Mouse (Mus musculus) thymus, adult 2 months (tissue): ENCODE data around the gene R3hdm1. TPM values are rescaled to one million over a fixed set of nuclear protein-coding genes. Genes with fewer than 3 reads are reported as not detected.

Source experiments
- DNase-seq: peaks from one replicate; pipeline ENCODE4 v3.0.0; 2021
- H3K27ac ChIP-seq: fragments of 200-500 bp; 2 replicates; pipeline ENCODE4 v1.5.1; 2012; ENCODE audit warnings: low read length, control low read depth; ENCODE audit not compliant: control insufficient read depth, insufficient read depth
- H3K27me3 ChIP-seq: fragments of 200-500 bp; 2 replicates; pipeline ENCODE4 v1.6.1; 2012; ENCODE audit warnings: mild to moderate bottlenecking, low read length, moderate library complexity, mixed read lengths; ENCODE audit not compliant: control insufficient read depth, insufficient read depth
- H3K36me3 ChIP-seq: fragments of 200-500 bp; 2 replicates; pipeline ENCODE4 v1.6.1; 2012; ENCODE audit warnings: mild to moderate bottlenecking, low read length, moderate library complexity; ENCODE audit not compliant: control insufficient read depth, insufficient read depth
- H3K4me1 ChIP-seq: fragments of 200-500 bp; replicated peaks from 2 replicates; pipeline ENCODE4 v1.6.1; 2012; ENCODE audit warnings: low read length; ENCODE audit not compliant: control insufficient read depth, insufficient read depth
- H3K4me3 ChIP-seq: fragments of 200-500 bp; 2 replicates; pipeline ENCODE4 v1.5.1; 2012; ENCODE audit warnings: mild to moderate bottlenecking, low read length, control low read depth, moderate library complexity; ENCODE audit not compliant: control insufficient read depth, insufficient read depth
- CTCF ChIP-seq: fragments of 200-500 bp; IDR thresholded peaks from 2 replicates; pipeline ENCODE4 v1.5.1; 2012; ENCODE audit warnings: mild to moderate bottlenecking, control low read depth, low read length, moderate library complexity, borderline replicate concordance; ENCODE audit not compliant: control insufficient read depth, poor library complexity, insufficient read depth; ENCODE audit errors: extremely low read depth
- POLR2A ChIP-seq: fragments of 200-500 bp; IDR thresholded peaks from 2 replicates; pipeline ENCODE4 v1.6.1; 2012; ENCODE audit warnings: mild to moderate bottlenecking, low read length, control low read depth, moderate library complexity; ENCODE audit not compliant: control insufficient read depth, poor library complexity, insufficient read depth; ENCODE audit errors: extremely low read depth
- WGBS: fragments of 180-500 bp; shearing (Covaris S2); methylation state at CpG from one replicate; pipeline ENCODE4 v1.1.7; 2018; 5-methylcytosine and 5-hydroxymethylcytosine counted together
- polyA plus RNA-seq: library from polyadenylated mRNA; depleted of rRNA; stranded (reverse); fragments of >200 nt; gene quantifications from 2 replicates; pipeline ENCODE4 v1.2.3, GENCODE M21; 2012

Gene R3hdm1
- polyA plus RNA-seq, 1 experiment: 129 TPM

DNA sequence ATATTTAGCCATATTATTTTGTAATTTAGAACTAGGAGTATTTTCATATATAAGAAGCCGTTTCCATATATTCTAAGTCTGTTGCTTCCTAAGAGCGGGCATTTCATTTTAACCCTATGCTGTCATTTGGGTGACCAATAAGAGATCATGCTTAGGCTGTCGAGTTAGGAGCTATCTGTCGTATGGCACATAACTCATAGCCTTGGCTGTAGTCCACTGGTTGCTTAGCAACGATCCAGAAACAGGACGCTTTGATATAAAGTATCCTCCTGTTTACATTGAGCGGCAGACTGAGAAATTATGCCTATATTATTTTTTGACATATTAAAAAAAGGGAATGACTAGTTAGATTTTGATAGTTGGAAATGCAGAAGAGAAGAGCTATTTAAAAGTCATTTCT is 89.3 kb downstream of the R3hdm1 start:
- Histone ChIP-seq H3K27me3 (no peaks in the 10 kb centered on the region), H3K4me1 (no peaks in the 10 kb centered on the region), H3K4me3 (no peak overlapping the region), H3K27ac (no peak overlapping the region), H3K36me3 (peaks cover 41% of the 10 kb centered on the region)
- no peak for DNase-seq
- TF ChIP-seq POLR2A: no peak
- TF ChIP-seq CTCF: no peak
- 96% methylated on average over 7 of the region's 7 CpGs for WGBS

DNA sequence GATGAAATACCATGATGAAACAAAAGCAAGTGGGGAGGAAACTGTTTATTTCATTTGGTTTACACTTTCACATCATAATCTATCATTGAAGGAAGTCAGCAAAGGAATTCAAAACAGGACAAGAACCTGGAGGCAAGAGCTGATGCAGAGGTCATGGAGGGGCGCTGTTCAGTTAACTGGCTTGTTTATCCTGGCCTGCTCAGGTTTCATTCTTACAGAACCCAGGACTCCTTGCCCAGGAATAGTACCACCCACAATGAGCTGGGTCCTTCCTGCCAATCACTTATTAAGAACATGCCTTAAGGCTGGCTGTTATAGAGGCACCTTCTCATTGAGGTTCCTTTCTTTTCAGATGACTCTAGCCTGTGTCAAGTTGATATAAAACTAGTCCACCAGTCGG is 90.9 kb downstream of the R3hdm1 start:
- no peak for DNase-seq
- Histone ChIP-seq H3K27ac (no peak overlapping the region), H3K27me3 (no peaks in the 10 kb centered on the region), H3K4me1 (no peaks in the 10 kb centered on the region), H3K36me3 (peaks cover 48% of the 10 kb centered on the region), H3K4me3 (no peak overlapping the region)
- no peak for TF ChIP-seq CTCF
- TF ChIP-seq POLR2A: no peak
- WGBS: 93% methylated on average over 2 of the region's 2 CpGs

DNA sequence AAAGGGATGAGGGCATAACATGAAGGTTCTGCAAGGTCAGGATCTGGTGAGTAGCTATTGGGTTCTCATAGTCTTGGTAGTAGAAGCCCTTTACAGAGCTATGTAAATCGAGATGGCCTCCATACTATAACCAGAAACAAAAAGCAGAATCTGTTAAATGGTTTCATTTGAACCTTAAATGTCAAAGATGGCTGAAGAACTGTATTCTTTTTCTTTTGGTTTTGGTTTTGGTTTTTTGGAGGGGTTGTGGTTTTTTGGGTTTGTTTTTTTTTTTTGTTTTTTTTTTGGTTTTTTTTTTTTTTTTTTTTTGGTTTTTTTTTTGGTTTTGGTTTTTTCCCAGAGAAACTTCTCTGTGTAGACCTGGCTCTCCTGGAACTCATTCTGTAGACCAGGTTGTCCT is 94.3 kb downstream of the R3hdm1 start:
- 69% methylated on average over 1 of the region's 1 CpGs for WGBS
- Histone ChIP-seq H3K4me1 (no peaks in the 10 kb centered on the region), H3K36me3 (peaks cover 53% of the 10 kb centered on the region), H3K4me3 (no peak overlapping the region), H3K27me3 (no peaks in the 10 kb centered on the region), H3K27ac (no peak overlapping the region)
- TF ChIP-seq POLR2A: no peak
- TF ChIP-seq CTCF: no peak
- DNase-seq: no peak

DNA sequence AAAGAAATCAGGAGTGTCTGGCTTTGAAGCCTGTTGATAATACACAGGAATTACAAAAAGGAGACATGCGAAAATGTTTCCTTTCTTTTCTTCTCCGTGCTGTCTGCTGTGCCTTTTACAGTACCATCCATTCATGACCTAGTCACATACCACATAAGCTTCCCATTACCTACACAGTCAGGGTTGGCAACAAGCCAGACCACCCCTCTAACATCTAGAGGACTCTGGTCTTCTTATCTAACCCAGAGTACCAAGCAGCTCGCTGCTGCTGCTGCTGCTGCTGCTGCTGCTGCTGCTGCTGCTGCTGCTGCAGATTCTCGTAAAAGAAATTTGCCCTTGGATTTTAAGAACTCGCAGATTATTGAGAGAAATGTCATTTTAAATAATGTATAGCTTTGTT is 110.2 kb downstream of the R3hdm1 start:
- H3K4me3 ChIP-seq: no peak overlapping the region
- no peak overlapping the region for H3K27ac ChIP-seq
- no peaks in the 10 kb centered on the region for H3K4me1 ChIP-seq
- no peaks in the 10 kb centered on the region for H3K27me3 ChIP-seq
- H3K36me3 ChIP-seq: peaks cover 43% of the 10 kb centered on the region
- WGBS: 81% methylated on average over 5 of the region's 5 CpGs
- TF ChIP-seq POLR2A (no peak), CTCF (no peak)
- no peak for DNase-seq

DNA sequence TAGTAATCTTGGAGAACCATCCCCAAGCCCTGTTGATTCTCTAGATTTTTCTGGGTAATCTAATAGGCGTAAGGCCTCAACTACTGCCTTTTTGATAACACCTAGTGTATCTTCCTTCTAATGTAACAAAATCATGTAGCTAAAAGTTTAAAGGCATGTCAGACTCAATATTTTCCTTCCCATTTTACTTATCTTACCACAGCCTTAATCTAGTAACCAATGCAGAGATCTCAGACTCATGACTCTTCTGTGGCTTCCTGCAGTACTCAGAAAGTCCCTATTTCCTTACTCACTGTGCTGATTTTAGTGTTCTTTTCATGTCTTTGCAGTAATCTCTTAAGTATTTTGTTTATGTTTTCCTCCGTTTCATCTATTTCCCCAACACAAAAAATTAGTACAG is 118.8 kb downstream of the R3hdm1 start:
- no peak for DNase-seq
- H3K27me3 ChIP-seq: no peaks in the 10 kb centered on the region
- peaks cover 47% of the 10 kb centered on the region for H3K36me3 ChIP-seq
- H3K27ac ChIP-seq: no peak overlapping the region
- no peak overlapping the region for H3K4me3 ChIP-seq
- 99% methylated on average over 2 of the region's 2 CpGs for WGBS
- H3K4me1 ChIP-seq: no peaks in the 10 kb centered on the region
- TF ChIP-seq CTCF (no peak), POLR2A (no peak)

DNA sequence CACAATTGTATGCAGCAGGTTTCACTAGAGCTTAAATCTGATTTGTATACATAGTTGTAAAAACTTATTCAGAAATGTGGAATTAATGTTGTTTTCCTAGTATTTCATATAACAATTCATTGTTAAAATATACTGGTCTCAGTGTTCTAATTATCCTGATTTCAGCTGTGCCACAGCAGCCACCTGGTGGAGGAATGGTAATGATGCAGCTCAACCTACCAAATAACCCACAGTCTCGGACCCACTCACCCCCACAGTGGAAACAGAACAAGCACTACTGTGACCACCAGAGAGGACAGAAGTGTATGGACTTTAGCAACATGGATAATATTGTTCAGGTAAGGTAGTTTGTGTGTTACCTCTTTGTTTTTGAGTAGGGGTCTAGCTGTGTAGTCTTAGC is 120.2 kb downstream of the R3hdm1 start:
- 91% methylated on average over 1 of the region's 1 CpGs for WGBS
- no peak for DNase-seq

DNA sequence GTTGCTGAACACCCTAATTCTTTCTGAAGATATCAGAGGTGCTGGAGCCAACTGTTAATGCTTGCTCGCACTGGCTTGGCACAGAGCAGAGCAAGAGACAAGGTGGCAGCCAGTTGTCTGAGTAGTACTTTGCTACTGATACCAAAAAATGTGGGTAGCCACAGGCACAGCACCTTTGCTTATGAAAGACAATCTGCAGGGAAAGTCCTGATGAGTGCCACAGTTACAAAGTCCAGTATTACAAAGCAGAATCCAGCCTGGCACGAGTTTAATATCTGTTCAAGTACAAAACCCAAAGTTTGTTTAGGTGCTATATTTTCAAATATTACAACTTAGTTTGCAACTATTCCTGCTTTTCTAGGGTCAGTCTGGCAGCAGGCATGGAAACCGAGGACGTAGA is 132.1 kb downstream of the R3hdm1 start:
- H3K36me3 ChIP-seq: peaks cover 56% of the 10 kb centered on the region
- no peaks in the 10 kb centered on the region for H3K4me1 ChIP-seq
- WGBS: 98% methylated on average over 4 of the region's 4 CpGs
- TF ChIP-seq POLR2A (no peak), CTCF (no peak)
- H3K27ac ChIP-seq: no peak overlapping the region
- DNase-seq: no peak
- no peak overlapping the region for H3K4me3 ChIP-seq
- no peaks in the 10 kb centered on the region for H3K27me3 ChIP-seq

More for the DNA sequence above, 120.2 kb downstream of the R3hdm1 start:
- Histone ChIP-seq H3K27ac (no peak overlapping the region), H3K27me3 (no peaks in the 10 kb centered on the region), H3K4me3 (no peak overlapping the region), H3K4me1 (no peaks in the 10 kb centered on the region), H3K36me3 (peaks cover 45% of the 10 kb centered on the region)
- TF ChIP-seq POLR2A: no peak
- TF ChIP-seq CTCF: no peak
